Mouse (Mus musculus): ENCODE data around the gene Fgr. TPM values are rescaled to one million over a fixed set of nuclear protein-coding genes. Genes with fewer than 3 reads are reported as not detected.

Fgr gene
- polyA plus RNA-seq, 1 experiment from 2014 or later: 0.81 TPM

- no peak overlapping the region for H3K4me2 ChIP-seq
Measured at GRCm38 (mm10) chr4:132961866-132962265, 12.0 kb upstream of the Fgr start.

GRCm38 (mm10) chr4:132962628-132963027, 11.3 kb upstream of the Fgr start:
- ATAC-seq (replicated peaks; ENCODE audit: low FRiP score): no peak

More at GRCm38 (mm10) chr4:132961866-132962265, 12.0 kb upstream of the Fgr start:
- H3K36me3 ChIP-seq: no peaks in the 10 kb centered on the region
- H3K9ac ChIP-seq: no peak overlapping the region
- no peak overlapping the region for H3K27ac ChIP-seq
- no peaks in the 10 kb centered on the region for H3K27me3 ChIP-seq
- WGBS: 77% methylated on average over 5 of the region's 5 CpGs
- H3K4me1 ChIP-seq: peaks cover 34% of the 10 kb centered on the region
- H3K9me3 ChIP-seq (replicated peaks): no peaks in the 10 kb centered on the region
- ATAC-seq (replicated peaks; ENCODE audit: low FRiP score): no peak
- H3K4me3 ChIP-seq (replicated peaks): no peak overlapping the region

GRCm38 (mm10) chr4:132963436-132963835, 10.5 kb upstream of the Fgr start:
- H3K9ac ChIP-seq: no peak overlapping the region
- H3K27me3 ChIP-seq: no peaks in the 10 kb centered on the region
- 13% methylated on average over 2 of the region's 2 CpGs for WGBS

More at GRCm38 (mm10) chr4:132962628-132963027, 11.3 kb upstream of the Fgr start:
- Histone ChIP-seq H3K4me2 (no peak overlapping the region), H3K27ac (no peak overlapping the region), H3K4me1 (peaks cover 34% of the 10 kb centered on the region), H3K9me3 (replicated peaks) (no peaks in the 10 kb centered on the region), H3K27me3 (no peaks in the 10 kb centered on the region), H3K36me3 (no peaks in the 10 kb centered on the region), H3K9ac (no peak overlapping the region), H3K4me3 (replicated peaks) (no peak overlapping the region)
- 94% methylated on average over 4 of the region's 4 CpGs for WGBS

GRCm38 (mm10) chr4:132964064-132964463, 9.8 kb upstream of the Fgr start:
- H3K4me2 ChIP-seq: no peak overlapping the region
- H3K9me3 ChIP-seq (replicated peaks): no peaks in the 10 kb centered on the region
- no peaks in the 10 kb centered on the region for H3K27me3 ChIP-seq
- no peak overlapping the region for H3K27ac ChIP-seq
- peaks cover 27% of the 10 kb centered on the region for H3K4me1 ChIP-seq
- no peak overlapping the region for H3K9ac ChIP-seq
- 51% methylated on average over 3 of the region's 3 CpGs for WGBS
- no peak for ATAC-seq (replicated peaks; ENCODE audit: low FRiP score)
- no peaks in the 10 kb centered on the region for H3K36me3 ChIP-seq
- no peak overlapping the region for H3K4me3 ChIP-seq (replicated peaks)

More at GRCm38 (mm10) chr4:132963436-132963835, 10.5 kb upstream of the Fgr start:
- H3K4me2 ChIP-seq: no peak overlapping the region
- H3K4me3 ChIP-seq (replicated peaks): no peak overlapping the region
- no peak overlapping the region for H3K27ac ChIP-seq
- H3K36me3 ChIP-seq: no peaks in the 10 kb centered on the region
- peaks cover 33% of the 10 kb centered on the region for H3K4me1 ChIP-seq
- no peak for ATAC-seq (replicated peaks; ENCODE audit: low FRiP score)
- H3K9me3 ChIP-seq (replicated peaks): no peaks in the 10 kb centered on the region

GRCm38 (mm10) chr4:132964473-132964872, 9.4 kb upstream of the Fgr start:
- Histone ChIP-seq H3K36me3 (no peaks in the 10 kb centered on the region), H3K9ac (no peak overlapping the region), H3K27ac (no peak overlapping the region), H3K4me2 (no peak overlapping the region), H3K4me3 (replicated peaks) (no peak overlapping the region), H3K9me3 (replicated peaks) (no peaks in the 10 kb centered on the region), H3K27me3 (no peaks in the 10 kb centered on the region), H3K4me1 (peaks cover 22% of the 10 kb centered on the region)
- WGBS: 55% methylated on average over 5 of the region's 5 CpGs
- no peak for ATAC-seq (replicated peaks; ENCODE audit: low FRiP score)

GRCm38 (mm10) chr4:132968105-132968938, 5.6 kb upstream of the Fgr start:
- H3K27ac ChIP-seq: no peak overlapping the region
- no peak overlapping the region for H3K4me2 ChIP-seq
- peaks cover 8% of the 10 kb centered on the region; the same call in 1 of the 2 replicates for H3K4me1 ChIP-seq
- H3K9me3 ChIP-seq (replicated peaks): no peaks in the 10 kb centered on the region
- H3K9ac ChIP-seq: no peak overlapping the region
- no peak overlapping the region for H3K4me3 ChIP-seq (replicated peaks)
- WGBS: 48% methylated on average over 6 of the region's 6 CpGs
- ATAC-seq (replicated peaks; ENCODE audit: low FRiP score): no peak
- H3K27me3 ChIP-seq: peaks cover 4% of the 10 kb centered on the region
- H3K36me3 ChIP-seq: no peaks in the 10 kb centered on the region

- 72% methylated on average over 6 of the region's 6 CpGs for WGBS
- ATAC-seq (replicated peaks; ENCODE audit: low FRiP score): no peak
- peaks cover 33% of the 10 kb centered on the region for H3K4me1 ChIP-seq
- H3K9ac ChIP-seq: no peak overlapping the region
- no peak overlapping the region for H3K27ac ChIP-seq
- H3K9me3 ChIP-seq (replicated peaks): no peaks in the 10 kb centered on the region
- H3K4me2 ChIP-seq: no peak overlapping the region
- no peaks in the 10 kb centered on the region for H3K36me3 ChIP-seq
- peaks cover 33% of the 10 kb centered on the region for H3K27me3 ChIP-seq
- no peak overlapping the region for H3K4me3 ChIP-seq (replicated peaks)
Measured at GRCm38 (mm10) chr4:132971601-132972000, 2.3 kb upstream of the Fgr start.

GRCm38 (mm10) chr4:132972101-132972500, 1.8 kb upstream of the Fgr start:
- 60% methylated on average over 3 of the region's 3 CpGs for WGBS
- no peak overlapping the region for H3K9ac ChIP-seq
- peaks cover 38% of the 10 kb centered on the region for H3K4me1 ChIP-seq
- H3K27me3 ChIP-seq: peaks cover 37% of the 10 kb centered on the region
- H3K9me3 ChIP-seq (replicated peaks): no peaks in the 10 kb centered on the region
- ATAC-seq (replicated peaks; ENCODE audit: low FRiP score): no peak
- no peak overlapping the region for H3K4me2 ChIP-seq
- H3K27ac ChIP-seq: no peak overlapping the region
- H3K36me3 ChIP-seq: no peaks in the 10 kb centered on the region
- no peak overlapping the region for H3K4me3 ChIP-seq (replicated peaks)

- peaks cover 37% of the 10 kb centered on the region for H3K27me3 ChIP-seq
- H3K4me1 ChIP-seq: peaks cover 42% of the 10 kb centered on the region
- no peak overlapping the region for H3K4me2 ChIP-seq
- no peaks in the 10 kb centered on the region for H3K36me3 ChIP-seq
- no peaks in the 10 kb centered on the region for H3K9me3 ChIP-seq (replicated peaks)
- no peak overlapping the region for H3K27ac ChIP-seq
- 57% methylated on average over 2 of the region's 2 CpGs for WGBS
- no peak overlapping the region for H3K4me3 ChIP-seq (replicated peaks)
- no peak overlapping the region for H3K9ac ChIP-seq
- no peak for ATAC-seq (replicated peaks; ENCODE audit: low FRiP score)
Measured at GRCm38 (mm10) chr4:132972556-132972955, 1.3 kb upstream of the Fgr start.

- H3K4me2 ChIP-seq: no peak overlapping the region
- H3K27ac ChIP-seq: no peak overlapping the region
- ATAC-seq (replicated peaks; ENCODE audit: low FRiP score): no peak
- peaks cover 45% of the 10 kb centered on the region for H3K4me1 ChIP-seq
- no peaks in the 10 kb centered on the region for H3K9me3 ChIP-seq (replicated peaks)
- H3K36me3 ChIP-seq: no peaks in the 10 kb centered on the region
- H3K4me3 ChIP-seq (replicated peaks): no peak overlapping the region
- no peak overlapping the region for H3K9ac ChIP-seq
- peaks cover 37% of the 10 kb centered on the region for H3K27me3 ChIP-seq
- 45% methylated on average over 8 of the region's 8 CpGs for WGBS
Measured at GRCm38 (mm10) chr4:132973186-132973585, 709 bp upstream of the Fgr start.

GRCm38 (mm10) chr4:132974904-132975303, 1.0 kb downstream of the Fgr start:
- 0 out of 2 replicates have a peak overlapping the region, but pooled peaks have one; percentile 23 for H3K9ac ChIP-seq
- peak overlapping the region; percentile 54 for H3K4me2 ChIP-seq
- no peaks in the 10 kb centered on the region for H3K36me3 ChIP-seq
- no peaks in the 10 kb centered on the region for H3K9me3 ChIP-seq (replicated peaks)
- peaks cover 45% of the 10 kb centered on the region for H3K4me1 ChIP-seq
- ATAC-seq (replicated peaks; ENCODE audit: low FRiP score): no peak
- 4% methylated on average over 15 of the region's 15 CpGs for WGBS
- H3K4me3 ChIP-seq (replicated peaks): peak overlapping the region; percentile 28
- peak overlapping the region; percentile 51; the same call in 1 of the 2 replicates for H3K27ac ChIP-seq
- H3K27me3 ChIP-seq: peaks cover 37% of the 10 kb centered on the region

GRCm38 (mm10) chr4:132975791-132976190, 1.9 kb downstream of the Fgr start:
- Histone ChIP-seq H3K4me3 (replicated peaks) (no peak overlapping the region), H3K36me3 (no peaks in the 10 kb centered on the region), H3K4me2 (no peak overlapping the region), H3K9me3 (replicated peaks) (no peaks in the 10 kb centered on the region), H3K9ac (no peak overlapping the region), H3K27me3 (peaks cover 37% of the 10 kb centered on the region), H3K27ac (no peak overlapping the region), H3K4me1 (peaks cover 45% of the 10 kb centered on the region)
- no peak for ATAC-seq (replicated peaks; ENCODE audit: low FRiP score)
- 57% methylated on average over 3 of the region's 3 CpGs for WGBS
